Comparison of ENCODE assay signal across 8 mouse cellular contexts in genomic region chr17:56074827-56075208, GRCm38 (mm10). TPM values are rescaled to one million over a fixed set of nuclear protein-coding genes. Genes with fewer than 3 reads are reported as not detected.
DNase-seq lines count a peak whose midpoint lies in the region; ATAC-seq and TF ChIP-seq lines count a peak whose summit lies in the region.

Ubxn6 (minus strand) TSS chr17:56075028.

- peak within 1 kb of the TSS; percentile 74 for H3K4me2 ChIP-seq in forebrain, embryonic 13.5 days
- H3K4me2 ChIP-seq in liver, postnatal 0 days (ENCODE audit: low read depth, low read length), result peak within 1 kb of the TSS; percentile 91
- peak within 1 kb of the TSS; percentile 60 for H3K4me2 ChIP-seq in neural tube, embryonic 14.5 days (ENCODE audit: low read depth, low read length)

- intact Hi-C loops in heart, postnatal 10 days (cut with DNase I), result loop anchor here (2.0 kb wide), 1 partner anchor 34 kb away; the partner anchor contains the start of gene Chaf1a

- no peak for TF ChIP-seq EP300 in liver, postnatal 0 days (IDR thresholded peaks at IDR 0.05; ENCODE audit: low read depth)

- ATAC-seq in forebrain, embryonic 13.5 days, result peak; percentile 68
- peak; percentile 27 for ATAC-seq in liver, postnatal 0 days
- peak; percentile 71 for ATAC-seq in neural tube, embryonic 14.5 days (ENCODE audit: low read depth)

- peak within 1 kb of the TSS; percentile 88 for H3K27ac ChIP-seq in forebrain, embryonic 13.5 days
- H3K27ac ChIP-seq in liver, postnatal 0 days (ENCODE audit: low read depth), result peak within 1 kb of the TSS; percentile 100
- peak within 1 kb of the TSS; percentile 85 for H3K27ac ChIP-seq in neural tube, embryonic 14.5 days (ENCODE audit: low read depth, low read length)

- TF ChIP-seq CTCF in E14TG2a.4 (conservative IDR thresholded peaks at IDR 0.05; ENCODE audit: low read length), result no peak
- TF ChIP-seq CTCF in liver, postnatal 0 days (IDR thresholded peaks at IDR 0.05; ENCODE audit: low read depth), result peak; percentile 55

- peak within 1 kb of the TSS; percentile 91 for H3K4me3 ChIP-seq in E14TG2a.4 (replicated peaks; ENCODE audit: low read length)
- peak within 1 kb of the TSS; percentile 77 for H3K4me3 ChIP-seq in forebrain, embryonic 13.5 days
- peak within 1 kb of the TSS; percentile 82 for H3K4me3 ChIP-seq in liver, postnatal 0 days (ENCODE audit: low read depth, low read length)
- peak within 1 kb of the TSS; percentile 74 for H3K4me3 ChIP-seq in neural tube, embryonic 14.5 days (ENCODE audit: low read depth, low read length)

- peaks cover 35% of the 10 kb centered on the region for H3K4me1 ChIP-seq in E14TG2a.4 (replicated peaks; ENCODE audit: low read depth, low read length)
- H3K4me1 ChIP-seq in forebrain, embryonic 13.5 days, result peaks cover 20% of the 10 kb centered on the region
- H3K4me1 ChIP-seq in liver, postnatal 0 days (ENCODE audit: insufficient read depth), result peaks cover 20% of the 10 kb centered on the region
- H3K4me1 ChIP-seq in neural tube, embryonic 14.5 days (ENCODE audit: control insufficient read depth, insufficient read depth, low read length), result peaks cover 7% of the 10 kb centered on the region; the same call in 1 of the 2 replicates

- peaks cover 38% of the 10 kb centered on the region for H3K36me3 ChIP-seq in E14TG2a.4 (ENCODE audit: insufficient read depth, low read length)
- H3K36me3 ChIP-seq in forebrain, embryonic 13.5 days (ENCODE audit: poor library complexity, severe bottlenecking), result peaks cover 34% of the 10 kb centered on the region
- peaks cover 27% of the 10 kb centered on the region for H3K36me3 ChIP-seq in liver, postnatal 0 days (replicated peaks; ENCODE audit: insufficient read depth, low read length)
- H3K36me3 ChIP-seq in neural tube, embryonic 14.5 days (ENCODE audit: control insufficient read depth, insufficient read depth, low read length), result peaks cover 28% of the 10 kb centered on the region

- H3K9me3 ChIP-seq in E14TG2a.4 (ENCODE audit: low read length), result no peaks in the 10 kb centered on the region
- H3K9me3 ChIP-seq in forebrain, embryonic 13.5 days (replicated peaks), result no peaks in the 10 kb centered on the region
- H3K9me3 ChIP-seq in liver, postnatal 0 days (ENCODE audit: low read length), result no peaks in the 10 kb centered on the region
- H3K9me3 ChIP-seq in neural tube, embryonic 14.5 days (ENCODE audit: control insufficient read depth, low read length), result no peaks in the 10 kb centered on the region

- DNase-seq in c-Kit-positive CD71-positive TER-119-positive erythroid progenitor cells, embryonic 14.5 days (ENCODE audit: low spot score), result peak; percentile 90
- peak; percentile 98 to 99 for DNase-seq in heart, postnatal 10 days
- DNase-seq in large intestine, adult 2 months (ENCODE audit: low read depth, low spot score), result peak; percentile 76
- peak; percentile 97 for DNase-seq in liver, postnatal 0 days
- peak; percentile 99 for DNase-seq in testis, postnatal 10 days (ENCODE audit: low spot score)

- H3K27me3 ChIP-seq in E14TG2a.4 (ENCODE audit: insufficient read depth, low read length), result no peaks in the 10 kb centered on the region
- H3K27me3 ChIP-seq in forebrain, embryonic 13.5 days, result no peaks in the 10 kb centered on the region
- H3K27me3 ChIP-seq in liver, postnatal 0 days (ENCODE audit: insufficient read depth, low read length), result no peaks in the 10 kb centered on the region
- H3K27me3 ChIP-seq in neural tube, embryonic 14.5 days (ENCODE audit: control insufficient read depth, insufficient read depth, low read length), result no peaks in the 10 kb centered on the region

- WGBS in forebrain, embryonic 13.5 days, result 0% methylated on average over 35 of the region's 35 CpGs
- WGBS in large intestine, adult 2 months, result under 1% methylated on average over 35 of the region's 35 CpGs
- WGBS in liver, postnatal 0 days (ENCODE audit: insufficient replicate concordance), result under 1% methylated on average over 34 of the region's 35 CpGs
- WGBS in neural tube, embryonic 14.5 days, result under 1% methylated on average over 35 of the region's 35 CpGs

- H3K9ac ChIP-seq in forebrain, embryonic 13.5 days, result peak within 1 kb of the TSS; percentile 83
- peak within 1 kb of the TSS; percentile 79 for H3K9ac ChIP-seq in liver, postnatal 0 days (replicated peaks)
- H3K9ac ChIP-seq in neural tube, embryonic 14.5 days (replicated peaks; ENCODE audit: low read depth, low read length), result peak within 1 kb of the TSS; percentile 73

RNA-seq across cellular contexts. Expression of gene Ubxn6, which starts in this region (rescaled TPM):
- 68.7 and 68.8 TPM in 2 replicates for polyA plus RNA-seq in forebrain, embryonic 13.5 days (2015; fragmentation: Nextera tagmentation; extraction: Ambion mirVana)
- total RNA-seq in heart, postnatal 10 days (2021), result 10 to 100 TPM; 50.9 to 57.4 TPM
- 51.6 and 65.0 TPM in 2 replicates for polyA plus RNA-seq in large intestine, adult 2 months (2012; rRNA removed)
- polyA plus RNA-seq in liver, postnatal 0 days (2015; fragmentation: Nextera tagmentation; extraction: Ambion mirVana), result 19.1 and 20.5 TPM in 2 replicates
- polyA plus RNA-seq in neural tube, embryonic 14.5 days (2014; fragmentation: Nextera tagmentation; extraction: Ambion mirVana), result 69.9 and 80.9 TPM in 2 replicates

Comparison
In these comparisons a context has a peak if more than half of its experiments do, and no peak if none do; other contexts are left out.
1. Peak in every context shown above with its lines: DNase-seq, ATAC-seq, H3K4me3 ChIP-seq and H3K27ac ChIP-seq.